Mouse (Mus musculus): ENCODE measurements around the gene Dedd2.

GRCm38 (mm10) chr7:25213099-25213498 is 7.3 kb downstream of the Dedd2 start:
- no peak for TF ChIP-seq CTCF (conservative IDR thresholded peaks at IDR 0.05; ENCODE audit: low read length)
- TF ChIP-seq NANOG (IDR thresholded peaks at IDR 0.05; ENCODE audit: borderline replicate concordance, low read length): no peak
